Mouse (Mus musculus) C2C12 (cell line): Measurements from ENCODE around the gene Lmtk3.

Experiments
- CTCF ChIP-seq: IDR thresholded peaks from one replicate; pipeline ENCODE4 v1.5.1; 2011; ENCODE audit not compliant: control insufficient read depth, insufficient read depth, insufficient read length
- USF1 ChIP-seq: IDR thresholded peaks from one replicate; pipeline ENCODE4 v1.6.1; 2011; ENCODE audit warnings: low read depth, mild to moderate bottlenecking, control low read depth, moderate library complexity

- TF ChIP-seq CTCF (no peak), USF1 (no peak)
Measured at GRCm38 (mm10) chr7:45786661-45787413, 3.3 kb downstream of the Lmtk3 start.
